Mouse (Mus musculus) kidney, adult 2 months (tissue): Measurements from ENCODE around the gene Ubxn6. TPM values are rescaled to one million over a fixed set of nuclear protein-coding genes. Genes with fewer than 3 reads are reported as not detected.
"Not testable (repeated sequence)": the region's sequence is repeated elsewhere in the genome, so short reads cannot be mapped to it uniquely, and the experiment has no call there.

ENCODE experiments used
- DNase-seq: peaks from one replicate; pipeline ENCODE4 v3.0.0; 2021
- H3K27ac ChIP-seq: fragments of 200-500 bp; 2 replicates; pipeline ENCODE4 v1.5.1; 2012; ENCODE audit warnings: low read depth, low read length, control low read depth, inconsistent platforms; ENCODE audit not compliant: insufficient read depth
- H3K27me3 ChIP-seq: fragments of 200-500 bp; replicated peaks from 2 replicates; pipeline ENCODE4 v1.6.1; 2012; ENCODE audit warnings: mild to moderate bottlenecking, moderate library complexity, low read length, inconsistent platforms; ENCODE audit not compliant: control insufficient read depth, insufficient read depth
- H3K36me3 ChIP-seq: fragments of 200-500 bp; 2 replicates; pipeline ENCODE4 v1.6.1; 2012; ENCODE audit warnings: mild to moderate bottlenecking, moderate library complexity, low read length, inconsistent platforms; ENCODE audit not compliant: control insufficient read depth, insufficient read depth
- H3K4me1 ChIP-seq: fragments of 200-500 bp; 2 replicates; pipeline ENCODE4 v1.6.1; 2011; ENCODE audit warnings: low read length; ENCODE audit not compliant: control insufficient read depth, insufficient read depth
- H3K4me3 ChIP-seq: fragments of 200-500 bp; 2 replicates; pipeline ENCODE4 v1.5.1; 2011; ENCODE audit warnings: mild to moderate bottlenecking, low read depth, low read length, control low read depth; ENCODE audit not compliant: insufficient read depth
- CTCF ChIP-seq: fragments of 200-500 bp; conservative IDR thresholded peaks from 2 replicates; pipeline ENCODE4 v1.5.1; 2011; ENCODE audit warnings: low read depth, mild to moderate bottlenecking, control low read depth, low read length, moderate library complexity, mixed read lengths; ENCODE audit not compliant: insufficient read depth, insufficient read length
- POLR2A ChIP-seq: fragments of 200-500 bp; IDR thresholded peaks from one replicate; pipeline ENCODE4 v1.6.1; 2011; ENCODE audit warnings: low read depth, low read length, control low read depth
- WGBS: fragments of 180-500 bp; shearing (Covaris S2); methylation state at CpG from one replicate; pipeline ENCODE4 v1.1.7; 2018; 5-methylcytosine and 5-hydroxymethylcytosine counted together
- polyA plus RNA-seq: library from polyadenylated mRNA; depleted of rRNA; stranded (reverse); fragments of >200 nt; gene quantifications from 2 replicates; pipeline ENCODE4 v1.2.3, GENCODE M21; 2012

The Ubxn6 gene
- polyA plus RNA-seq, 1 experiment = 75.6 TPM

- peak; percentile 45 for DNase-seq
- H3K27ac ChIP-seq = no peak overlapping the region
- H3K4me3 ChIP-seq = no peak overlapping the region
Observed at GRCm38 (mm10) chr17:56108334-56109044, 33.7 kb upstream of the Ubxn6 start.

GRCm38 (mm10) chr17:56107736-56108135 lies 32.9 kb upstream of the Ubxn6 start:
- H3K4me3 ChIP-seq = no peak overlapping the region
- WGBS = 67% methylated on average over 2 of the region's 2 CpGs

More at GRCm38 (mm10) chr17:56108334-56109044, 33.7 kb upstream of the Ubxn6 start:
- no peaks in the 10 kb centered on the region for H3K36me3 ChIP-seq
- no peaks in the 10 kb centered on the region for H3K27me3 ChIP-seq
- no peaks in the 10 kb centered on the region for H3K4me1 ChIP-seq
- no peak for TF ChIP-seq POLR2A
- no peak for TF ChIP-seq CTCF
- 72% methylated on average over 6 of the region's 6 CpGs for WGBS

GRCm38 (mm10) chr17:56106981-56107380 lies 32.2 kb upstream of the Ubxn6 start:
- no peak for DNase-seq
- no peak overlapping the region for H3K27ac ChIP-seq
- H3K36me3 ChIP-seq = no peaks in the 10 kb centered on the region
- TF ChIP-seq POLR2A (no peak), CTCF (no peak)
- 83% methylated on average over 4 of the region's 4 CpGs for WGBS
- no peaks in the 10 kb centered on the region for H3K4me1 ChIP-seq
- no peaks in the 10 kb centered on the region for H3K27me3 ChIP-seq
- no peak overlapping the region for H3K4me3 ChIP-seq

More at GRCm38 (mm10) chr17:56107736-56108135, 32.9 kb upstream of the Ubxn6 start:
- TF ChIP-seq POLR2A = no peak
- TF ChIP-seq CTCF = no peak
- no peaks in the 10 kb centered on the region for H3K27me3 ChIP-seq
- no peak for DNase-seq
- no peaks in the 10 kb centered on the region for H3K36me3 ChIP-seq
- no peaks in the 10 kb centered on the region for H3K4me1 ChIP-seq
- no peak overlapping the region for H3K27ac ChIP-seq

- not testable (repeated sequence) for H3K36me3 ChIP-seq, H3K27ac ChIP-seq, H3K27me3 ChIP-seq, DNase-seq, H3K4me3 ChIP-seq, H3K4me1 ChIP-seq
- WGBS = 94% methylated on average over 4 of the region's 4 CpGs
Observed at GRCm38 (mm10) chr17:56106436-56106835, 31.6 kb upstream of the Ubxn6 start.

GRCm38 (mm10) chr17:56104821-56105220 lies 30.0 kb upstream of the Ubxn6 start:
- not testable (repeated sequence) for DNase-seq, H3K27me3 ChIP-seq

GRCm38 (mm10) chr17:56103465-56104285 lies 28.8 kb upstream of the Ubxn6 start:
- no peak overlapping the region for H3K27ac ChIP-seq
- H3K4me3 ChIP-seq = no peak overlapping the region
- 96% methylated on average over 8 of the region's 8 CpGs for WGBS
- DNase-seq = no peak
- TF ChIP-seq POLR2A (no peak), CTCF (no peak)
- no peaks in the 10 kb centered on the region for H3K4me1 ChIP-seq
- no peaks in the 10 kb centered on the region for H3K27me3 ChIP-seq
- no peaks in the 10 kb centered on the region for H3K36me3 ChIP-seq

More at GRCm38 (mm10) chr17:56104821-56105220, 30.0 kb upstream of the Ubxn6 start:
- H3K4me3 ChIP-seq, H3K4me1 ChIP-seq, H3K27ac ChIP-seq, H3K36me3 ChIP-seq: not testable (repeated sequence)
- 93% methylated on average over 3 of the region's 5 CpGs for WGBS

GRCm38 (mm10) chr17:56102927-56103326 lies 28.1 kb upstream of the Ubxn6 start:
- no peaks in the 10 kb centered on the region for H3K4me1 ChIP-seq
- no peaks in the 10 kb centered on the region for H3K27me3 ChIP-seq
- TF ChIP-seq CTCF (no peak), POLR2A (no peak)
- no peak overlapping the region for H3K4me3 ChIP-seq
- no peaks in the 10 kb centered on the region for H3K36me3 ChIP-seq
- DNase-seq = no peak
- WGBS = 93% methylated on average over 9 of the region's 9 CpGs
- H3K27ac ChIP-seq = no peak overlapping the region
